15 mouse cellular contexts compared by ENCODE assay signal in genomic region chr3:51844255-51844654, GRCm38 (mm10).
"Had no signal": no experiment of that assay in that cellular context is flagged by ENCODE, and none has a peak within 500 bp of the region (broad histone marks: within the 10 kb centered on the region; RNA-seq: fewer than 3 reads in every experiment).

No protein-coding gene starts in this region.

- H3K36me3 ChIP-seq: neural tube, embryonic 15.5 days; stomach, embryonic 15.5 days had no signal

- H3K9ac ChIP-seq: neural tube, embryonic 15.5 days; stomach, embryonic 15.5 days had no signal

- H3K4me3 ChIP-seq: neural tube, embryonic 15.5 days; stomach, embryonic 15.5 days had no signal

- H3K27ac ChIP-seq: stomach, embryonic 15.5 days; stomach, postnatal 0 days had no signal

- DNase-seq: retina, postnatal 1 day; right cerebral cortex, adult 18-20 months; right cerebral cortex, postnatal 14 days; right cerebral cortex, postnatal 25 days; right cerebral cortex, postnatal 4 days; spleen, adult 18-20 months; thymus, adult 18-20 months; thymus, adult 2 months; thymus, postnatal 14 days; thymus, postnatal 25 days; thymus, postnatal 36 days; thymus, postnatal 4 days had no signal

- H3K4me2 ChIP-seq: neural tube, embryonic 15.5 days; stomach, embryonic 15.5 days had no signal

- H3K9me3 ChIP-seq: neural tube, embryonic 15.5 days; stomach, embryonic 15.5 days had no signal

- H3K27me3 ChIP-seq: neural tube, embryonic 15.5 days; stomach, embryonic 15.5 days had no signal
